Mouse (Mus musculus) ES-E14 (cell line): ENCODE results near the gene Pfdn4. TPM values are rescaled to one million over a fixed set of nuclear protein-coding genes. Genes with fewer than 3 reads are reported as not detected.

ENCODE experiments used
- DNase-seq: peaks from one replicate; pipeline ENCODE4 v3.0.0-alpha.2; 2013; ENCODE audit warnings: low read depth, low spot score
- H3K27ac ChIP-seq: 2 replicates; pipeline ENCODE4 v1.5.1; 2012; ENCODE audit warnings: low read depth, mild to moderate bottlenecking, low read length, moderate library complexity, mixed read lengths; ENCODE audit not compliant: poor library complexity, insufficient read depth, severe bottlenecking
- H3K36me3 ChIP-seq: 2 replicates; pipeline ENCODE4 v1.6.1; 2012; ENCODE audit warnings: mild to moderate bottlenecking, low read length, moderate library complexity, mixed read lengths; ENCODE audit not compliant: control insufficient read depth, poor library complexity, insufficient read depth, severe bottlenecking
- H3K4me1 ChIP-seq, 2 experiments: fragments of 150-350 bp in 1 of 2; sonication (generic) in 1 of 2; 2 replicates each; pipeline ENCODE4 v1.6.1; 2012; ENCODE audit warnings: low read length in 2 of 2, mild to moderate bottlenecking in 1 of 2, mixed read lengths in 1 of 2; ENCODE audit not compliant: control insufficient read depth in 2 of 2, insufficient read depth in 2 of 2, poor library complexity in 1 of 2
- H3K4me3 ChIP-seq, 2 experiments: fragments of 150-350 bp in 1 of 2; sonication (generic) in 1 of 2; 2 replicates each; pipeline ENCODE4 v1.5.1; 2012; ENCODE audit warnings: low read length in 2 of 2, low read depth in 1 of 2, mild to moderate bottlenecking in 1 of 2, mixed read lengths in 1 of 2; ENCODE audit not compliant: insufficient read depth in 1 of 2, poor library complexity in 1 of 2, severe bottlenecking in 1 of 2
- H3K9ac ChIP-seq: 2 replicates; pipeline ENCODE4 v1.6.1; 2012; ENCODE audit warnings: low read depth, mild to moderate bottlenecking, low read length, mixed read lengths; ENCODE audit not compliant: poor library complexity, insufficient read depth, severe bottlenecking
- H3K9me3 ChIP-seq: fragments of 150-350 bp; sonication (generic); 2 replicates; pipeline ENCODE4 v1.6.1; 2012; ENCODE audit warnings: low read depth, mild to moderate bottlenecking, low read length; ENCODE audit not compliant: control insufficient read depth, insufficient read depth
- CHD2 ChIP-seq: IDR thresholded peaks from 2 replicates; pipeline ENCODE4 v1.6.1; 2014; ENCODE audit warnings: mild to moderate bottlenecking, low read depth, low read length, inconsistent platforms
- HCFC1 ChIP-seq: IDR thresholded peaks from 2 replicates; pipeline ENCODE4 v1.6.1; 2012; ENCODE audit warnings: low read length, inconsistent platforms, borderline replicate concordance; ENCODE audit not compliant: insufficient read depth
- MAFK ChIP-seq: IDR thresholded peaks from 2 replicates; pipeline ENCODE4 v1.6.1; 2014; ENCODE audit warnings: mild to moderate bottlenecking, low read depth, low read length, inconsistent platforms; ENCODE audit not compliant: insufficient read depth
- ZC3H11A ChIP-seq: IDR thresholded peaks from 2 replicates; pipeline ENCODE4 v1.6.1; 2012; ENCODE audit warnings: low read depth, mild to moderate bottlenecking, inconsistent platforms, low read length, borderline replicate concordance
- ZNF384 ChIP-seq: IDR thresholded peaks from 2 replicates; pipeline ENCODE4 v1.6.1; 2012; ENCODE audit warnings: low read depth, low read length, inconsistent platforms
- in situ Hi-C, 2 experiments: fragments of 600-800 bp; cut with MboI; formaldehyde crosslinking; loops; one replicate each; pipeline ENCODE4 v1.15.1; 2025; ENCODE audit warnings: low sequenced_read_pairs in 2 of 2, inconsistent platforms in 1 of 2; ENCODE audit not compliant: unreplicated experiment in 2 of 2
- total RNA-seq: library from RNA; depleted of rRNA; stranded (reverse); fragments of 300-350 nt; gene quantifications from 2 replicates; pipeline ENCODE4 v1.2.3, GENCODE M21; 2012

Pfdn4 gene
- total RNA-seq, 1 experiment: 72.6 TPM

GRCm38 (mm10) chr2:170513756-170514155 is 17.5 kb downstream of the Pfdn4 start:
- Histone ChIP-seq H3K9ac (no peak overlapping the region), H3K27ac (no peak overlapping the region), H3K4me1 (peaks cover 2 to 15% of the 10 kb centered on the region in 2 experiments; a peak in 1 of 4 replicates), H3K4me3 (no peak overlapping the region), H3K36me3 (peaks cover 23% of the 10 kb centered on the region), H3K9me3 (no peaks in the 10 kb centered on the region)
- TF ChIP-seq ZNF384 (no peak), ZC3H11A (no peak), CHD2 (no peak), HCFC1 (no peak), MAFK (no peak)
- DNase-seq: no peak
- in situ Hi-C loops: loop anchor here in 1 of 2 experiments (10.0 to 25.0 kb wide), 2 partner anchors 81 to 349 kb away; no protein-coding TSS in a partner anchor

GRCm38 (mm10) chr2:170520321-170520971 is 24.2 kb downstream of the Pfdn4 start:
- no peaks in the 10 kb centered on the region for H3K9me3 ChIP-seq
- no peak overlapping the region for H3K4me3 ChIP-seq
- in situ Hi-C loops: loop anchor here (5.0 to 25.0 kb wide), 2 partner anchors 77 to 342 kb away; no protein-coding TSS in a partner anchor
- H3K4me1 ChIP-seq: peaks cover 0 to 7% of the 10 kb centered on the region in 2 experiments; a peak in 1 of 4 replicates
- no peak overlapping the region for H3K27ac ChIP-seq
- no peak overlapping the region for H3K9ac ChIP-seq
- H3K36me3 ChIP-seq: peaks cover 30% of the 10 kb centered on the region
- peak; percentile 76 for DNase-seq
- TF ChIP-seq MAFK (no peak), ZC3H11A (peak; percentile 88), HCFC1 (no peak), ZNF384 (no peak), CHD2 (no peak)

GRCm38 (mm10) chr2:170526513-170526912 is 30.3 kb downstream of the Pfdn4 start:
- in situ Hi-C loops: no loop called here
- Histone ChIP-seq H3K9ac (peak overlapping the region; percentile 84), H3K4me1 (peaks cover 7 to 26% of the 10 kb centered on the region in 2 experiments), H3K4me3 (peak overlapping the region; percentile 37 to 71), H3K27ac (peak overlapping the region; percentile 84), H3K36me3 (no peaks in the 10 kb centered on the region), H3K9me3 (no peaks in the 10 kb centered on the region)
- no peak for DNase-seq
- TF ChIP-seq MAFK (no peak), HCFC1 (no peak), CHD2 (no peak), ZC3H11A (no peak), ZNF384 (no peak)

GRCm38 (mm10) chr2:170528061-170528460 is 31.8 kb downstream of the Pfdn4 start:
- Histone ChIP-seq H3K27ac (peak overlapping the region; percentile 84; the same call in 1 of the 2 replicates), H3K9ac (peak overlapping the region; percentile 46; the same call in 1 of the 2 replicates), H3K4me3 (peak overlapping the region in 1 of 2 experiments; percentile 63; a peak in 2 of 4 replicates), H3K9me3 (no peaks in the 10 kb centered on the region), H3K36me3 (no peaks in the 10 kb centered on the region), H3K4me1 (peaks cover 12 to 29% of the 10 kb centered on the region in 2 experiments)
- TF ChIP-seq ZNF384: no peak
- no peak for TF ChIP-seq MAFK
- TF ChIP-seq CHD2: no peak
- TF ChIP-seq ZC3H11A: no peak
- no peak for TF ChIP-seq HCFC1
- DNase-seq: no peak
- in situ Hi-C loops: no loop called here
